Mouse (Mus musculus): Measurements from ENCODE around the gene Smap2. TPM values are rescaled to one million over a fixed set of nuclear protein-coding genes. Genes with fewer than 3 reads are reported as not detected.

Gene Smap2
- total and polyA plus RNA-seq, 2 experiments from 2014 or later = 6.9 to 20.9 TPM

DNA sequence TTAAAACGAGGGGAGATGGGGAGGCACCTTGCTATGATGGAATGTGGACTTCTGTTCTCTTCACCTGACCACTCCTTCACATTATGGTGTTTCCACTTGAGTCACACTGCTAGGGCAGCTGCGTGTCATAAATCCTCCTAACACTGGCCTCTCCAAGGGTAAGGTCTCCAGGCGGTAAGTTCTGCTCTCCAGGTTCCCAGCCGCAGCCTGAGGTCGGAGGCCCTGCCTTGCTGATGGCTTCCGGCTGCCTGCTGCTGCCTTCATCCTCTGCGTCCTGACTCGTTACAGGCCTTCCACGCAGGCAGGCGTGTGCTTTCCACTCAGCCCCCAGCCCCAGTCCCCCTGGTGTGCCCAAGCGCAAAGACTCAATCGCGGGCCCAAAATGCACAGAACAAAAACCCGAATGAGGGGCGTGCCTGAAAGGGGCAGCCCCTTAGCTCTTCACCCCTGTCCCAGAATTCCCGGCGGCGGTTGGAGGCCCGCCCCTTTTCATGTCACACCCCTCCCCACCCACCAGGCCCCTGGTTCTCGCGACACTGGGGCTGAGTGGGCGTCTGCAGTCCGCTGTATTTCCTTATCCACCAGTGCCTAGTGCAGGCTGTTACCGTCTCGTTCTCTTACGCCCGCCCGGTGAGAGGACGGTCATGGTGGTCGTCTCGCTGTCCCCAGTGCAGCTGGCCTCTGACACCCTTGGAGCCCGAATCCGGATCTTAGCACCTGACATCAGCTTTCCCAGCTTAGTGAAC is 92.3 kb downstream of the Smap2 start, which contains the start of gene Exo5:
Exo5 (minus strand) TSS at position 464 of the 746 bp plus-strand sequence.
- 0% methylated on average over 33 of the region's 33 CpGs for WGBS
- H3K9me3 ChIP-seq (replicated peaks; ENCODE audit: control insufficient read depth, low read length) = no peaks in the 10 kb centered on the region
- H3K27ac ChIP-seq (ENCODE audit: low read depth) = peak within 1 kb of the TSS; percentile 96
- H3K9ac ChIP-seq (replicated peaks; ENCODE audit: low read depth, low read length) = peak within 1 kb of the TSS; percentile 73
- ATAC-seq (ENCODE audit: insufficient read depth, low read depth) (peak; percentile 99), DNase-seq (ENCODE audit: low spot score) (peak; percentile 93)
- H3K36me3 ChIP-seq (replicated peaks; ENCODE audit: control insufficient read depth, insufficient read depth, low read length) = peaks cover 18% of the 10 kb centered on the region
- no peak for TF ChIP-seq CTCF (IDR thresholded peaks at IDR 0.05; ENCODE audit: low read depth)
- TF ChIP-seq EP300 (IDR thresholded peaks at IDR 0.05; ENCODE audit: low read depth) = peak; percentile 79; the same call in 1 of the 2 replicates
- H3K4me3 ChIP-seq (ENCODE audit: low read depth, low read length) = peak within 1 kb of the TSS; percentile 83
- peak within 1 kb of the TSS; percentile 80 for H3K4me2 ChIP-seq (ENCODE audit: low read depth, low read length)
- H3K4me1 ChIP-seq (ENCODE audit: control insufficient read depth, insufficient read depth) = no peaks in the 10 kb centered on the region
- H3K27me3 ChIP-seq (ENCODE audit: control insufficient read depth, insufficient read depth, low read length) = no peaks in the 10 kb centered on the region

DNA sequence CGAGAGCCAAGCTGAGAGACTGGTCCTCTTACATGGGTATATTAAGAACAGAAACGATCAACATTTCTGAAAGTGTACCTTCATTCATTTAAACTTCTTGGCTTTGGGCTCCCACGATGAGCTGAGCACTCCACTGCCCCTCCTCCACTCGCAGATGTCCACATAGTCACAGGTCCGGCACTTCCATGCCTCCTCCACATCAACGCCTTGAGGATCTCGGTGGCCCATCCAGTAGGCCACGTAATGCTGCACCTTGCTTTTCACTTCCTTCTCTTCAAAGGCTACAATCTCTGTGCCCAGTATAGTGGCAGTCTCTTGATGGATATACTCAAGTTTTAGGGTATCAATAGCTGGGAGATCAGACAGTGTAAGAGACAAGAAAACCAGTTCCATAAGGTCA is 95.6 kb downstream of the Smap2 start:
- Histone ChIP-seq H3K36me3 (replicated peaks; ENCODE audit: control insufficient read depth, insufficient read depth, low read length) (peaks cover 18% of the 10 kb centered on the region), H3K4me1 (ENCODE audit: control insufficient read depth, insufficient read depth) (no peaks in the 10 kb centered on the region), H3K4me2 (ENCODE audit: low read depth, low read length) (no peak overlapping the region), H3K27ac (ENCODE audit: low read depth) (no peak overlapping the region), H3K9ac (replicated peaks; ENCODE audit: low read depth, low read length) (no peak overlapping the region), H3K4me3 (ENCODE audit: low read depth, low read length) (no peak overlapping the region), H3K27me3 (ENCODE audit: control insufficient read depth, insufficient read depth, low read length) (no peaks in the 10 kb centered on the region), H3K9me3 (replicated peaks; ENCODE audit: control insufficient read depth, low read length) (no peaks in the 10 kb centered on the region)
- TF ChIP-seq EP300 (IDR thresholded peaks at IDR 0.05; ENCODE audit: low read depth) (no peak), CTCF (IDR thresholded peaks at IDR 0.05; ENCODE audit: low read depth) (no peak)
- no peak for DNase-seq (ENCODE audit: low spot score)
- 90% methylated on average over 8 of the region's 8 CpGs for WGBS
- no peak for ATAC-seq (ENCODE audit: insufficient read depth, low read depth)

Small RNA genes lying within 50 kb of the gene (microRNA-seq; reads per million reads assigned to microRNA genes)
- not detected for gene Mir7015

Other genes starting within 250 kb of the Smap2 start
- 165 and 174 TPM in 2 replicates for gene Nfyc, start 185.7 kb downstream of the Smap2 start, total RNA-seq (2014; rRNA removed; ENCODE audit: low replicate concordance)
- gene Nfyc, start 185.7 kb downstream of the Smap2 start, polyA plus RNA-seq (2015; fragmentation: Nextera tagmentation; extraction: Ambion mirVana) = 84.4 and 91.1 TPM in 2 replicates
- gene Rims3, start 162.4 kb downstream of the Smap2 start, total RNA-seq (2014; rRNA removed; ENCODE audit: low replicate concordance) = 0.04 TPM in 2 replicates
- 0.05 and 0.10 TPM in 2 replicates for gene Rims3, start 162.4 kb downstream of the Smap2 start, polyA plus RNA-seq (2015; fragmentation: Nextera tagmentation; extraction: Ambion mirVana)
- gene Exo5, start 92.2 kb downstream of the Smap2 start, total RNA-seq (2014; rRNA removed; ENCODE audit: low replicate concordance) = 0.80 and 1.2 TPM in 2 replicates
- 5.7 and 6.1 TPM in 2 replicates for gene Exo5, start 92.2 kb downstream of the Smap2 start, polyA plus RNA-seq (2015; fragmentation: Nextera tagmentation; extraction: Ambion mirVana)
- 2.0 and 5.5 TPM in 2 replicates for gene Zfp69, start 65.5 kb downstream of the Smap2 start, total RNA-seq (2014; rRNA removed; ENCODE audit: low replicate concordance)
- 3.8 and 4.2 TPM in 2 replicates for gene Zfp69, start 65.5 kb downstream of the Smap2 start, polyA plus RNA-seq (2015; fragmentation: Nextera tagmentation; extraction: Ambion mirVana)
- 2.2 and 11.3 TPM in 2 replicates for gene Col9a2, start 22.1 kb upstream of the Smap2 start, total RNA-seq (2014; rRNA removed; ENCODE audit: low replicate concordance)
- gene Col9a2, start 22.1 kb upstream of the Smap2 start, polyA plus RNA-seq (2015; fragmentation: Nextera tagmentation; extraction: Ambion mirVana) = 1.8 and 2.2 TPM in 2 replicates
- gene Zmpste24, start 81.0 kb upstream of the Smap2 start, total RNA-seq (2014; rRNA removed; ENCODE audit: low replicate concordance) = 11.1 and 13.3 TPM in 2 replicates
- gene Zmpste24, start 81.0 kb upstream of the Smap2 start, polyA plus RNA-seq (2015; fragmentation: Nextera tagmentation; extraction: Ambion mirVana) = 17.0 and 17.8 TPM in 2 replicates
- not detected in 2 replicates for gene Tmco2, start 92.0 kb upstream of the Smap2 start, total RNA-seq (2014; rRNA removed; ENCODE audit: low replicate concordance)
- not detected in 2 replicates for gene Tmco2, start 92.0 kb upstream of the Smap2 start, polyA plus RNA-seq (2015; fragmentation: Nextera tagmentation; extraction: Ambion mirVana)
- 20.9 and 22.3 TPM in 2 replicates for gene Rlf, start 197.8 kb upstream of the Smap2 start, total RNA-seq (2014; rRNA removed; ENCODE audit: low replicate concordance)
- 9.0 and 10.2 TPM in 2 replicates for gene Rlf, start 197.8 kb upstream of the Smap2 start, polyA plus RNA-seq (2015; fragmentation: Nextera tagmentation; extraction: Ambion mirVana)